Mouse (Mus musculus): ENCODE data around the gene Bpifb3. TPM values are rescaled to one million over a fixed set of nuclear protein-coding genes. Genes with fewer than 3 reads are reported as not detected.

The Bpifb3 gene
- total RNA-seq (2021) = not detected in 2 replicates
- long read RNA-seq, experiment 1 = 0 reads
- long read RNA-seq, experiment 2 = 0 reads

DNA sequence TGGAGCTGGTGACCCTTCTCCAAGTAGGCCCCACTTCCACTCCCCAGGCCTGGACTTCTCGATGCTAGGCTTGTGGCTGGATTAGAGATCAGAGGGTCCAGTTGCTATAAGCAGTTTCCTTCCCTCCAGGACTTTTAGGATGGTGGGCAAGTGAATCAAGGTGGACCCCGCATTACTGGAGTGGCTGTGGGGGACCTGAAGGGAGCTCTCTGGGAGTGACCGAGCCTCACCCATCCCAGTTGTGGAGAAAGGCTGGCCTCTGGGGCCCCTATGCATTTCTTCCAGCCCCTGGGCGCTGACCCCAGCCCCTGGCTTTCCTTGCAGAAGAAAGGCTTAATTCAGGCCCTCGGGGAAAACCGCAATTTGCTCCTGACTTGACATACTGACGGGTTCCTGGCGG is at the start of gene Bpifb3:
Gene Bpifb3, plus strand, starts transcription at position 301 of the 400 bp plus-strand sequence.
- no peak for DNase-seq

DNA sequence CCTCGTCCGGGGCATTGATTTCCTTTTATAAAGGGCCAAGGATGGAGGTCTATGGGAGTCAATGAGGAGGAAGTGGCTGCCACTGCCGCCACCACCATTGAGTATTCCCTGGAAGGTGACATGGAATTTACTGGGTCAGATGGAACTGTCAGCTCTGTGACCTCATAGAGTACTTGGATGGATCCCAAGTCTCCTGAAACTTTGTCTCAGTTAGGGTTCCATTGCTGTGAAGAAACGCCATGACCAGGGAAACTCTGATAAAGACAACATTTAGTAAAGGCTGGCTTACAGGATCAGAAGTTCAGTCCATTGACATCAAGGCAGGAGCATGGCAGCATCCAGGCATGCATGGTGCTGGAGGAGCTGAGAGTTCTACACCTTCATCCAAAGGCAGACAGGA is 47.0 kb upstream of the Bpifb3 start, which contains the start of gene Sun5:
Gene Sun5, minus strand, starts transcription at position 101 of the 400 bp plus-strand sequence.
- DNase-seq = no peak

DNA sequence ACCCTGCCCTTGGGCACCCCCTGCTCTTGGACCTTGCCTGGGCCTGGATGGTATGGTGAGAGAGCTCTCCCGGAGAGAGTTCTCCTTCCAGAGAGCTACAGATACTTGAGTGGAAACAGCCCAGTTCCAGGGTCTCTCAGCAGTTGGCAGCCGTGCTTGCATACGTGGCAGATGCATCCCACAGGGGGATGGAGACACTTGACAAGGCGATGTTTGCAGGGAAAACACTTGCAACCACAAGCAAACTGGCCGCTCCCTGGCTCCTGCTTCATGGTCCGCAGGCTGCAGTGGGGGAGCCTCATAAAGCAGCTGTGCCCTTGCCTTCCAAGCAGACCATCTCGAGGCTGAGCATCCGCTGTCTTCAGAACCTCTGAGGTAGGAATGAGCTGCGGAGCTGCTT is 43.3 kb upstream of the Bpifb3 start, which contains the start of gene Bpifb2:
Gene Bpifb2, plus strand, starts transcription at position 301 of the 400 bp plus-strand sequence.
- no peak for DNase-seq

DNA sequence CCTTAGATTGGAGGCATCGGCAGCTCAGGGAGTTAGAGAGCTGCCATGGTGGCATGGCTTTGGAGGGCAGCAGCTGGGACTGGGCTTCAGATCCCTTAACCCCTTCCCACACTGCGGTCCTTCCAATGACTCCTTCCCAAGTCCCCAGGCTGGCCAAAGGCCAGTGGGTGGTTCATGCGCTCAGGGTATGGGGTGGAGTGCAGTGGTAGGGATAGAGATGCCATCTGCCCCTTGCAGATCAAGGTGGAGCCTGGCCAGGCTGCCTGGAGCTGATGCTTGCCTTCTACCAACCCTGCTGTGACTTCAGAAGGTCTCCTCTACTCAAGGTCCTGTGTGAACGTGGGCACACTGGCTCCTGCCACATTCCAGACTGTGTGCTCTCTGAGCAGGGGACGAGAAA is 18.9 kb upstream of the Bpifb3 start:
- no peak for DNase-seq

DNA sequence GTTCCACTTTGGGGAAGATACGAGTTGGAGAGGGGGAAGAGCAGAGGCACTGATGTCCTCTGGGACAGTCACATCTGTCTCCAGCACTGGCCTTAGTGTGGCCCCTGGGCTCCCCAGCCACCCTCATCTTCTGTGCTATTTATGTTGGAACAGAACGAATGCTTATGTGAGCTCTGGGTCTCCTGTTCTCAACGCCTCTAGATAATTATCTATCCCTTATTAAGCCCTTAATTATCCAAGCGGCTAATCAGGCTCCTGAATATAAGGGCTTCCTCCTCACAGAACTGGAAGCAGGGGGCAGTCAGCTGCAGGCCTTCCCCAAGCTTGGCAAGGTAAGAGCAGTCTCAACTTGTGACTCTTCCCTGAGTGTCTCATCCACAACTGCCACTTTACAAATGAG is 17.9 kb upstream of the Bpifb3 start, which contains the start of gene Bpifb6:
Gene Bpifb6, plus strand, starts transcription at position 301 of the 400 bp plus-strand sequence.
- DNase-seq = no peak

DNA sequence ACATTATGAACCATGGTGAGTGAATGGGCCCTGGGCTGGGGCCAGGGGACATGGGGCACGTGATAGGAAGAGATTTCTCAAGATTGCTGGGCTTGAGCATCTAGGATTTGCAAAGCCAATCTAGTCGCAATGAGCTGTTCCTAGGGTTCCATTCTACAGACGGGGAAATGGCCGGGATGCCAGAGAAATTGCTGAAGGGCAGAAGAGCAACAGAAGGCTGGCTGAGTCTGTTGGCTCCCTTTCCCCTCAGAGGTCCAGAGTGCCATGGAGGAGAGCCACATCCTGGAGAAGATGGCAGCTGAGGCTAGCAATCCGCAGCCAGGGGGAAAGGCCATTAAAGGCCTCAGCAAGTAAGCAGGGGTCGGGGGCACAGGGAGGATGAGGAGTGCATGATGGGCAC is 15.3 kb upstream of the Bpifb3 start:
- DNase-seq = no peak

DNA sequence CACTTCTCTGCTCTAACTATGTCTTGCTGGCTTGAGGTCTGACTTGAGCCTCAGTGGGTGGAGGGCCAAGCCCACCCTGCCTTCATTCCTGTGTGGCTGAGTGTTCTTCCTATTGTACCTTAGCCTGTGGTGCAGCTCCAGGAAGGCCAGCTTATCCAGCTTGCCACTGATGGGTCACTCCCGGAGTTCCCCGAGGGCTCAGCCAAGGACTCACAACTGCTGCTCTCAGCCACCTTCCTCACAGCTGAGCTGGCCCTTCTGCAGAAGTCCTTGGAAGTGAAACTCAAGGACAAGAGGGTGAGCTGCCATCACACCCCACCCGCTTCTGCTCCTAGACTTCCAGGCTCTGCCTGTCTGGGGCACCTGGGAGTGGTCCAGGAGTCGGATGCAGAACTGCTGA is 11.4 kb upstream of the Bpifb3 start:
- DNase-seq = peak; percentile 64

DNA sequence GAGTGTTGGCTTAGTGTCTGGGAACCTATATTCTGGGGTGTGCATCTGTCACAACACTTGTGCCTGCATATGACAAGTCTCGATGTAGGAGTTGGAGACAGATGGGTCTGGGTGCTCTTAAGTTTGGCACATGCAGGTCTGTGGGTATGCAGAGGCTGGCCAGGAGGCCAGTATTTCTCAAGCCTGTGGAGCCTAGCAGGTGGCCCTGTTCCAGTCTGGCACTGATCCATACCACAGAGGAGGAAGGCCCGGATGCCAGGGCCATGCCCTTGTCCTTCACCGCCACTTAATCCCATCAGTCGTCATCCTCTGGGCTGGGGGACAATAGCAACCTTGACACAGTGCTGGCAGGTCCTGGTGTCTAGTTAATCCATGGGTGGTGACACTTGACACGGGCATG is 3.9 kb upstream of the Bpifb3 start:
- DNase-seq = peak; percentile 92

DNA sequence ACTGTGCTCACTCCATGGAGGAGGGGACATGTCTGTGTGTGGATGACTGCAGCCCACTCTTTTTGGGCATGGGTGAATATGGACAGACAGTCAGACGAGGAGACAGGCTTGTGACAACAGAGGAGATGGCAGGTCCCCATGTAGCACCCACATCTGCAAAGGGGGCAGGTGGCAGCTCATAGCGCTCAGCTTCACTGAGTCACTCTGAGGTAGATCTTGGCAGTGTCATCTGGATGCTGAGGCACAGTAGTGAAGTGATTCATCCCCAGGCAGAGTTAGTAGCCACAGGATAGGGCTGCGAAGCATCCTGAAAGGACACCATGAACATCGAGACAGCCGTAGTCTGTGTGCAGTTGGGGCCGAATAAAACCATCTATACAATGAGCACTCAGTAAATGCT is 3.2 kb downstream of the Bpifb3 start:
- DNase-seq = no peak

DNA sequence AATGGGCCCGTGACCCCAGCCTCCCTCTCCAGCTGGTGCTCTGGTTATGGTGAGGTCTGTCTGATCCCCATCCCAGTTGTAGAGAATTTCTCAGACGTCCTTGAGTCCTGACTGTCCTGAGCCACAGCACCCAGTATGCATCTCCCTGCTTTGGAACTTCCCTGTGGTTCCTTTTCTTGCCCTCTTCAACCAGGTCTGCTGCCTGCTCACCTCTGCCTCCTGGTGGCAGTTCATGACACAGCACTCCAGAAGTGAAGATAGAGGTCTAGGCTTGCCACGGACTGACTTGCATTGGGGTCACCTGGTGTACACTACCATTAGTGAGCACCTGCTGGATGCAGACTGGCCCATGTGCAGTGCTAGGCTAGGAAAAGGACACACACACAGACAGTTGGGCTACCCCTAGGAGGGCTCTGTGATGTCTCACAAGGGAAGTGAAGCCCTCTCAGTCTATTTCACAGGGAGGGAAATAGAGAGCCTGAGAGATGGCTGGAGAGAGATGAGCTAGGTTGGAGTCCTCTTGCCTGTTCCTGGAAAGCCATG is 11.9 kb downstream of the Bpifb3 start:
- DNase-seq = peak; percentile 76

DNA sequence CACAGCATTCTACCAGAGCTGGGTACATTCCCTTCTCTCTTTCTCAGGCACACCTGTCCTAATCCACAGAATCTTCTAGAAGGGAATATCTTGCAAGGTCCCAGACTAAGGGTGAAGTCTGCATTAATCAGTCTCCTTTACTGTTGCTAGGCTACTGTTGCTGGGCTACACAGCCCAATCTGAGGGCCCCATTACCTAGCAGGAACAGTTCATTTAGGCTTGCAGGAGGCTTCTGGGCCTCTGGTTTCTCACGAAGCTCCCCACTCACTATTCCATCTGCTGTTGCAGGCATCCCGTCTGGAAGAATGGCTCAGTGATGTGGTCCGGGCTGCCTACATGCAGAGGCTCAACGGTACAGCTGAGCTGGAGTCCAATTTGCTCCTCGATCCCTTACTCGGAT is 13.1 kb downstream of the Bpifb3 start:
- no peak for DNase-seq

DNA sequence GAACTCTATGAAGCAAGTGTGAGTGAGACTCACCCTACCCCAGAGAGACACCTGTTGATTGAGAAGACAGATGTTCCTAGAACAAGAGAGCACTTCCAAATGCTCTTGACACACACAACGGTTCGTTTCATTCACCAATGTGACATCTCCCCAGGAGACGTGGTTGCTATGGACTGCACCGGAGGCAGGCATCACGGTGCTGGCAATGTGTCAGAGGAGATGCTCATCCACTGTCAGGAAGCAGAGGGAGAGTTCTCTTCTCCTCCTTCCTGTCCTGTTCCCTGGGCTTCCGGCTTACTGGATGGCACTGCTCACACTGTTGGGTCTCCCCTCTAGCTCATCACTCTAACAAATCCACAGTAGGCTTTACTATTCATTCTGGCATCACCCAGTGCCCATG is 15.3 kb downstream of the Bpifb3 start:
- no peak for DNase-seq

DNA sequence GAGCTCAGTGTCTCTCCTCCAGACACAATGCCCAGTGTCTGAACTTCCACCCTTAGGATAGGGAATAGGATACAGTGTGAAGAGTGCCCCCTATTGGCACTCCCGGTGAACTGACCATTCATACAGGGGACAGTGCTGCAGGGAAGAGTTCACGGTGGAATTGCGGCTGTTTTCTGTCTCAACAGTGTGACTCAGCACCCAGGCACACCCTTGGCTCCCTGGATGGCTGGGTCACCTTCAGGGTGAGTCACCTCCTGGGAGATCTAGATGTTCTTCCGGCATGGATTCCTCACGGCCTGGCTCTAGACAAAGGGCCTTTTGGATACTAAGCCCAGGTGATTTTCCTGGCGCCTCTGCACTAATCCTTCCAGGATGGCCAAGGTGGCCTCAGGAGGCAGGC is 17.3 kb downstream of the Bpifb3 start:
- DNase-seq = peak; percentile 59

DNA sequence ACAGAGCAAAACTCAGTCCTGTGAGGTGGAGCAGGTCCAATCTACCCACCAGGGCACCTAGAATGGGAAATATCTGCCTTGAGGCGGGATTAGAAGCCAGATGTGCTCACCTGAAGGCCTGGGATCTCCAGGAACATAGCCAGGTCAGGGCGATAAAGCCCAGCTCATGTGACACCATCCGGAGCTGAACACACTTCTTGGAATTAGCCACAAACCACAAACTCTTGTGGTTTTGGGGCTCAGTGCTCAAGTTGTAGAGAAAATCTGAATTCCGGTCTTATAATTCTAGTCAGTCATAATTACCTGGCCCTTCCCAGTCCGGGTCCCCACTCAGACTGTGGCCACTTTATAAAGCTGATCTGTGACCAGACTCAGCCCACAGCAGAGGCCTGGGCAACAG is 19.8 kb downstream of the Bpifb3 start, which contains the start of gene Bpifb4:
Gene Bpifb4, plus strand, starts transcription at position 370 of the 400 bp plus-strand sequence.
- no peak for DNase-seq

DNA sequence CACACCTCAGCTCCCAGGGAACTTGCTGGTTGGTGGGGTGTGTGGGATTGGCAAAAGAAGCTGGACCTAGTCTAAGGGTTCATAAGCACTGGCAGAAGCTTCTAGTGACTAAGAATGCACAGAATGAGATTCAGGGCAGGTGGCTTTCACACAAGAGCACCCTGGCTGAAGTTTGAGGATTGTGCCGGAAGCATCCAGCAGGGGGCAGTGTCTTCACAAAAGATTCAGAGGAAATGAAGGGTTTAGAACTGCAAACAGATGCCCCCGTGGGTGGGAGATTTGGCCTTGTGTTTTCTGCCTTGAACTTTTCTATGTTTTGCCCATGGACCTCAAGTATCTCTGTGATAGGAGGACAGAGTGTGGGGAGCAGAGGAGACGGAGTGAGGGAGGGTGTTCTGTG is 25.5 kb downstream of the Bpifb3 start:
- DNase-seq = peak; percentile 72

DNA sequence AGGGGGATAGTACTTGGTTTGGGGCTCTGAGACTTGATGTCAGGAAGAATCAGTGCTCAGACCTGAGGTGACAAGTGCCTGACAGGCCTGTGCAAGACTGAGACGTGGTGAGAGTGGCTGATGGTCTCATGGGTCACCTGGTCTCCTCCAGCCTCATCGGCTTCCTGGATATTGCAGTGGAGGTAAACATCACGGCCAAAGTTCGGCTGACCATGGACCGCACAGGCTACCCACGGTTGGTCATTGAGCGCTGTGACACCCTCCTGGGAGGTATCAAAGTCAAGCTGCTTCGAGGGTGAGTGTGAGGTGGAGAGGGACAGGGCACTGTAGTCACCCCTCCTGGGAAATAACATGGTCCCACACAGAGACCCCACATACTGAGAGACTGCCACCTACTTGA is 26.5 kb downstream of the Bpifb3 start:
- no peak for DNase-seq

DNA sequence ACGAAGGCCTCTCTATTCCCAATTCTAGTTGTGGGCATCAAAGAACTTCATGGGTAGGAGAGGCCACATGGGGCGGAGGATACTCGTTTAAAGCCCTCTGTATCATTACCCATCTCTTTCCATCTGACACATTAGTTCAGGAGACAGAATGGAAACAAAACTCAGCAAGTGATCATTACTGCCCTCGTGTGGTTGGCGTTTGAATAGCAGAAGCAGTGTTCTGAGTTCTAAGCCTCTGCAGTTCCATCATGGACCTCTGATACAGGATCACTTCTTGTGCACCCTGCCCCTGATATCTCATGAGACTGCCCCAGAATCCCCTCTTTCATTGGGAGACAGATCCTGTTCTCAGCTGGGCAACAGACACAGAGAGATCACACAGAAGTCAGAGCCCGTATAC is 34.9 kb downstream of the Bpifb3 start:
- peak; percentile 72 for DNase-seq

DNA sequence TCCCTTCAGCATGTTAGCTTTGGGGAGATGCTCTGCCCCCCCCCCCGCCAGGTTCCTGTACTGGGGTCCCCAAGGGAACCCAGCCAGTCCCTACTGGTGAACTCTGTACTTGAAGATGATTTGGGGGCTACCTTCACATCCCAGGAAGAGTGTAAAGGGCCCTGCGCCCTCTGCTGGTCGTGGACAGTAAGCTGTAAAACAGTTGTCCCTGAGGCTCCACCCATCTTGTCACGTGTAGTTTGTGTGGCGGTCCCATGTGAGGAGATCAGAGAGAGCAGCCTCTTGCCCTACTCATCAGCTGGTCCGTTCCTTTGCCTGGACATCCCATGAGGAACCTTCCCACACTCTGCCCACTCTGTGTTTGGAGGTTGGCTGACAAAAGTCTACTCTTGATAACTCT is 35.8 kb downstream of the Bpifb3 start:
- peak; percentile 82 for DNase-seq

DNA sequence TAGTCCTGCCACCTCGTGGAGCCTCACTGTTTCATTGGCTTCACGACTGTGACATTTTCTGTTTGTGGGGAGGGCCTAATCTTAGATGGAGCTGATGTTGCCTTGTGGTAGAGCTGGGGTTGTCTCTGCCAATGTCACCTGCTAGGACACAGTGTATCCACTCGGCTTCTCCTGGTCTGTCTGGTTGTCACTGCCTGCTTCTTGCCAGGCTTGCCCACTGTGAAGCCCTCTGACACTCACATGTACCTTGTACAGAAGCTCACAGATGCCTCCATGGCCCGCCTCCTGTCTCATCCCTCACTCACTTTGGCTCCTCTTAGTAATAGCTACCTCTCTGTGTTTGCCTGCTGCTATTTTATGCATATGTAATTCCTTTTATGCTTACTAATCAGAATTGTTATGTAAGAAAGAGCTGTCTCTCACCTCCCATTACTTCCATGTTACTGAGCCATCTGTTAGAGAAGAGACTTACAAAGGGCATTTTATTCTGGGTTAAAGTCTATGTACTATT is 44.8 kb downstream of the Bpifb3 start:
- DNase-seq = no peak

DNA sequence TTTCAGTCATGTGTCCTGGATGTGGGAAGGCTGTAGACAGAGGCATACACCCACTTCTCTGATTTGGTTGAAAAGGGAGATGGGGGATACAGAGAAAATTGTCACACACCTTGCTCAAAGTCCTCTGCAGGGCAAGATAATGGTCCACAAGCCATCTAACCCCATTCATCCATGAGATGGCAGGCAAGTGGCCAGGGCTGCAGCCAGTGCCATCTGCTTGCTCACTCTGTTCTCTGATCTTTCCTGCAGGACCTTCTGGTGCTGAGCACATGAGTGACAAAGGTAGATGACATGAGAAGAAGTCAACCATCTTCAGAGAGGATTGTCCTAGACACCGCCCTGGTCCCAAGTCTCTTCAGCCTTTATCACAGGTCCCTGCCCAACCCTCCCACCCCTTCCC is 45.3 kb downstream of the Bpifb3 start:
- no peak for DNase-seq

DNA sequence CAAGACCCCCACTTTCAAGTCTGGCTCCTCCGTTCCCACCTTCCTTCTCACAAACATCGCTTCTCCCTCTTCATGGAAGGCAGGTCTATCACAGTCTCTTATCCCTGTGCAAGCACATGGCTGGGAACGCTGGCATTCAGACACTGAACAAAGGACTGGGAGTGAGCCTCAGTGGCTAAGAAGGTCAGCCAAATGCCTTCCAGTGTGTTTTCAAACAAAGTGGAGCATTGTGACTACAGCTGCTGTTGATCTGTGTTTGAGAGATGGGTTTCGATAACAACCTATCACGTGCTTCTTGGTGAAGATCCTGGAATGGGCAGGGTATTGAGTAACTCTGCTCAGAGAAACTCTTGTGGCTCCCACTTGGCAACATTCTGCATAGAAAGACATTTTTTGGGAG is 52.2 kb downstream of the Bpifb3 start:
- no peak for DNase-seq

DNA sequence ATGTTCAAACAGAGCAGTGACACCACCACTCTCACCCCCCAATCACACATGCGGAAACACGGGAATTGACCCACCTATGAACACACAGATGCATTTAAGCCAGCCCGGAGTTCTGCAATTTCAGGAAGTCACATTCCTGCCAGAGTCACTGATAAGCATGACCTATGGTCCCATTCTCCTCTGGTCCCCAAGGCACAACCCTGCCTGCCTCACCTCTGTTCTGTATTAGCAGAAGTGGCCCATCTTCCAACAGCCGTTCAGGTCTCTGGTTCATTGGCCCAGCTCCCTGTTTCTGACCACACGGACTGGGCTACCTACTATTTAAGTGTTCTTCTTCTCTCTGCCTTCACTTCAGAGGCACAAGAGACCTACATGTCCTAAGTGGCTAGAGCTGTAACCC is 56.6 kb downstream of the Bpifb3 start, which contains the start of gene Bpifa6:
Gene Bpifa6, plus strand, starts transcription at position 364 of the 400 bp plus-strand sequence.
- no peak for DNase-seq

Data from adrenal gland, postnatal 14 days (tissue).